Mouse (Mus musculus): ENCODE results near the gene Mks1. TPM values are rescaled to one million over a fixed set of nuclear protein-coding genes. Genes with fewer than 3 reads are reported as not detected.
"Not testable (repeated sequence)": the region's sequence is repeated elsewhere in the genome, so short reads cannot be mapped to it uniquely, and the experiment has no call there.

Mks1 gene
- total RNA-seq, 2 experiments from 2014 or later = 4.0 to 5.8 TPM

GRCm38 (mm10) chr11:87841436-87841835, 11.6 kb upstream of the Mks1 start:
- intact Hi-C loops (cut with DNase I) = no loop called here
- no peak for TF ChIP-seq CTCF (IDR thresholded peaks at IDR 0.05)
- DNase-seq (ENCODE audit: extremely low spot score in 1 of 2, low spot score in 2 of 2) = no peak

DNA sequence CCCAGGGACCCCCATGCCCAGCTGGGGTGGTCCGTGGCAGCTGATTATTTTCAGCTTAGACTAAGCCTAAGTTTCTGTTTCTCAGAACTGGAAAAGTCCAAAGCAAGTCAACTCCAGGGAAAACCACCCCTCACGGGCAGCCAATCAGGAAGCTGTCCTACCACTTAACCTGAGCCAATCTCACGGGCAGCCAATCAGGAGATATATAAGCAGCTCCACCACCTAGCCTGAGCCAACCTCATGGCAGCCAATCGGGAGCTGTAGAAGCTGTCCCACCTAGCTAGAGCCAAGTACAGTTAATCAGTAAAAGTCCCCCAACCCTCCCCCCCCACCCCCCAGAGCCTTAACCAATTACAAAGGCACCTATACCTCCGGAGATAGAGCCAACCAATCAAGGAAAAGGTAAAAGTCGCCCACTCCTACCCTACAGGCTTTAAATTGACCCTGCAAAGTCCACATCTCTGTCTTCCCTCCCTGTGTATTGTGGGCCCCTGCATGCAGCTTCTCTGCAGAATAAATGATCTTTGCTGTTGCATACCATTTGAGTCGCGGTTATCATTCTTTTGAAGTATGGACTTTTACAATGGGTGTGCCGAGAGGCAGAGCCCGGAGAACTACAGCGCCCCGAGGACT, 5.9 kb upstream of the Mks1 start:
- no peak overlapping the region for H3K27ac ChIP-seq

More at GRCm38 (mm10) chr11:87841436-87841835, 11.6 kb upstream of the Mks1 start:
- Histone ChIP-seq H3K27ac (no peak overlapping the region), H3K4me3 (no peak overlapping the region)

GRCm38 (mm10) chr11:87847884-87848283, 5.1 kb upstream of the Mks1 start:
- TF ChIP-seq CTCF (IDR thresholded peaks at IDR 0.05) = no peak
- DNase-seq (ENCODE audit: extremely low spot score in 1 of 2, low spot score in 2 of 2) = no peak
- Histone ChIP-seq H3K4me3 (no peak overlapping the region), H3K27ac (no peak overlapping the region)
- intact Hi-C loops (cut with DNase I) = no loop called here

More for the DNA sequence above, 5.9 kb upstream of the Mks1 start:
- intact Hi-C loops (cut with DNase I) = no loop called here
- TF ChIP-seq CTCF (IDR thresholded peaks at IDR 0.05) = no peak
- no peak for DNase-seq (ENCODE audit: extremely low spot score in 1 of 2, low spot score in 2 of 2)
- H3K4me3 ChIP-seq = no peak overlapping the region

- peak; percentile 25 to 31 for DNase-seq (ENCODE audit: extremely low spot score in 1 of 2, low spot score in 2 of 2)
- H3K4me3 ChIP-seq = peak overlapping the region; percentile 56
- H3K27ac ChIP-seq = peak overlapping the region; percentile 77
- TF ChIP-seq CTCF (IDR thresholded peaks at IDR 0.05) = no peak
- intact Hi-C loops (cut with DNase I) = no loop called here
These were observed 561 bp downstream of the Mks1 start for GRCm38 (mm10) chr11:87853597-87853954.

DNA sequence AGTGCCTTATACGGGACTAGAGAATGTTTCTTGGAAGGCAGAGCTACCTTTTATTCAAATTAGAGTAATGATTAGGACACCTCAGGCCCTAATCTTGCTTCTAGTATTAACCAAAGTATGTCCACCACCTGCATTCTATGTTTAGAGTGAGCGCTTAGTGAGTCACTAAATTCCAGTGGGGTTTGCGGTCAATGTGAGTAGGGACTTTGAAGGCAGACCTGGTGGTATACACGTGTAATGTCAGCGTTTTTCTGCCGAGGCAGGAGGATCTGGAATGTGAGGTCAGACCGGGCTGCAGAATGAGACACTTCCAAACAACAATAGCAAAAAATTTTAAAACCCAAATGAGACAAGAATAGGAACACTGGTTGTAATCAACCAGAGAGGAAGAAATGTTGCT, 1.5 kb downstream of the Mks1 start:
- TF ChIP-seq CTCF (IDR thresholded peaks at IDR 0.05) = no peak
- intact Hi-C loops (cut with DNase I) = no loop called here

GRCm38 (mm10) chr11:87859273-87859672, 6.3 kb downstream of the Mks1 start:
- DNase-seq (ENCODE audit: extremely low spot score in 1 of 2, low spot score in 2 of 2) = no peak
- intact Hi-C loops (cut with DNase I) = no loop called here
- no peak overlapping the region for H3K27ac ChIP-seq
- no peak for TF ChIP-seq CTCF (IDR thresholded peaks at IDR 0.05)
- no peak overlapping the region for H3K4me3 ChIP-seq

More for the DNA sequence above, 1.5 kb downstream of the Mks1 start:
- no peak for DNase-seq (ENCODE audit: extremely low spot score in 1 of 2, low spot score in 2 of 2)
- H3K27ac ChIP-seq = no peak overlapping the region
- H3K4me3 ChIP-seq = no peak overlapping the region

DNA sequence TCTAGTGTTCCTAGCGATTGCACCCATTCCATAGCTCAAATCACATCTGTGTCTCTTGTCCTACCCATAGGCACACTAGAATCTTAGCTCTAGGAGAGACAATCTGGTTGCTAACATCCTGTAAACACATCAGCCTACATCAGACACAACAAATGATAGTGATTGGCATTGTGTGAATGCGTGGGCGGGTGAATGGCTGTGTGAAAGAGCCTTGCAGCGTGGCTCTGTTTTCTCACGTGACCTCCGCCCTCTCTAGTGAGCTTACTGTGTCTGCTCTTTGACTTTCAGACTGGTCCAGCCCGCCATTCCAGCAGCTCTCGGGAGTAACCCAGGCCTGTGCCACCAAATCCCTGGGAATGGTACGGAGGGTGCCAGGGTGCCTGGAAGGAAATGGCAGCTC, 7.4 kb downstream of the Mks1 start:
- no peak for TF ChIP-seq CTCF (IDR thresholded peaks at IDR 0.05)
- intact Hi-C loops (cut with DNase I) = no loop called here
- no peak for DNase-seq (ENCODE audit: extremely low spot score in 1 of 2, low spot score in 2 of 2)
- Histone ChIP-seq H3K27ac (no peak overlapping the region), H3K4me3 (no peak overlapping the region)

GRCm38 (mm10) chr11:87862805-87863204, 9.8 kb downstream of the Mks1 start:
- H3K4me3 ChIP-seq = no peak overlapping the region
- intact Hi-C loops (cut with DNase I) = no loop called here
- no peak for DNase-seq (ENCODE audit: extremely low spot score in 1 of 2, low spot score in 2 of 2)
- TF ChIP-seq CTCF (IDR thresholded peaks at IDR 0.05) = no peak
- H3K27ac ChIP-seq = no peak overlapping the region

GRCm38 (mm10) chr11:87866891-87867290, 13.9 kb downstream of the Mks1 start:
- H3K27ac ChIP-seq; H3K4me3 ChIP-seq; intact Hi-C loops (cut with DNase I): not testable (repeated sequence)
- peak; percentile 34 for TF ChIP-seq CTCF (IDR thresholded peaks at IDR 0.05)
- peak in 1 of 2 experiments; percentile 31 for DNase-seq (ENCODE audit: extremely low spot score in 1 of 2, low spot score in 2 of 2)

- no peak overlapping the region for H3K27ac ChIP-seq
- no peak overlapping the region for H3K4me3 ChIP-seq
- intact Hi-C loops (cut with DNase I) = no loop called here
- DNase-seq (ENCODE audit: extremely low spot score in 1 of 2, low spot score in 2 of 2) = no peak
- no peak for TF ChIP-seq CTCF (IDR thresholded peaks at IDR 0.05)
These were observed 17.1 kb downstream of the Mks1 start for GRCm38 (mm10) chr11:87870096-87870495.

DNA sequence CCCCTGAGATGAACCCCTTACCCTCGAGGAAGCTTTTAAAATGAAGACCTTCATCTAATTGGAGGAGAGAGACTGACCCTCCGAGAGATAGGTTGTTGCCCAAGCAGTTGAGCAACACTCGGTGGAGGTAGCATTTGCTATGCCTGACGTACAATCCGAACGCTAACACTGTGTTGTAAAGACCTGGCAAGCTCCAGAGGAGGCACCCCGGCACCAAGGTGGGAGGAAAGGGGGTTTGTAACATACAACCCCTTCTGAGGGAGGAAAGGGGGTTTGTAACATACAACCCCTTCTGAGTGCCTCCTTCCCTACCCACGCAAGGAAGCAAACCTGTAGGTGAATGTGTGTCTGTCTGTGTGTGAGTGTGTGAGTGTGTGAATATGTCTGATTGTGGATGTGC, 18.8 kb downstream of the Mks1 start:
- DNase-seq (ENCODE audit: extremely low spot score in 1 of 2, low spot score in 2 of 2) = no peak
- Histone ChIP-seq H3K27ac (no peak overlapping the region), H3K4me3 (no peak overlapping the region)
- intact Hi-C loops (cut with DNase I) = no loop called here
- TF ChIP-seq CTCF (IDR thresholded peaks at IDR 0.05) = no peak

- intact Hi-C loops (cut with DNase I) = no loop called here
- H3K4me3 ChIP-seq = no peak within 1 kb of the TSS
- no peak for TF ChIP-seq CTCF (IDR thresholded peaks at IDR 0.05)
These were observed 22.4 kb downstream of the Mks1 start, which contains the start of gene Epx for GRCm38 (mm10) chr11:87875436-87875835. TSS of gene Epx (minus strand) at chr11:87875536.

GRCm38 (mm10) chr11:87879826-87880225, 26.8 kb downstream of the Mks1 start:
- DNase-seq (ENCODE audit: extremely low spot score in 1 of 2, low spot score in 2 of 2) = no peak
- no peak for TF ChIP-seq CTCF (IDR thresholded peaks at IDR 0.05)
- Histone ChIP-seq H3K27ac (no peak overlapping the region), H3K4me3 (no peak overlapping the region)
- intact Hi-C loops (cut with DNase I) = no loop called here

More at GRCm38 (mm10) chr11:87875436-87875835, 22.4 kb downstream of the Mks1 start, which contains the start of gene Epx:
- DNase-seq (ENCODE audit: extremely low spot score in 1 of 2, low spot score in 2 of 2) = no peak
- no peak within 1 kb of the TSS for H3K27ac ChIP-seq

Data from left cerebral cortex, adult 2 months (tissue).